Mouse (Mus musculus): ENCODE results near the gene Arntl2. TPM values are rescaled to one million over a fixed set of nuclear protein-coding genes. Genes with fewer than 3 reads are reported as not detected.
A peak's percentile ranks its signal among the peaks of the same experiment; 100 is the strongest.

The Arntl2 gene
- polyA plus RNA-seq (2015; fragmentation: Nextera tagmentation; extraction: Ambion mirVana): 3.9 and 4.4 TPM in 2 replicates

DNA sequence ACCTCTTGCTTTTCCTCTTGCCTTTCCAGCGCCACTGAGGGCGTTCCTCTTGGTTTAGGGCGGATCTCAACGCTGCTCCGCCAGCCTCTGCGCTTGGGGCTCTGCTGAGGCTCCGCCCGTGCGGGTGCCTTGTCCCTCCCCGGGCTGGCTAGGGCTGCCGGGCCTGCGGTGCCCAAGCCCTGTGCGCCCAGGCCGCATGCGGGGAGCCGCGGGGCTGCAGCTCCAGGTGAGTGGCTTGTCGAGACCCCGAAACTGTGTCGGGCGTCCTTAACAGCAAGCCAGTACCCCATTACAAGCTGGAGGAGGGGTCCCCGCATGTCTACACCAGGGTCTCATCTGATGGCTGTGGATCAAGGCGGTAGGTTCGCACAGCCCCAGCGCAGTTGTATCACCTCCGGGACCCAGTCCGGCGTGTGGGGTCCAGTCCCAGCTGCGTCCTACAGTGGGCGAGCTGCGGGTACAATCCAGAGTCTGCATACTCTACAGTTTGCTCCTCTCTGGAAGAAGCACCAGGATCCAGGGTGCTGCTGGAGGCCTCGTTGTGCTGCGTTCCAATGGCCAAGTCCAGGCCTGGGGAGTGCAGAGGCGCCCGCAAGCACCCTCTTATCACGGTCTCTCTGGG, at the start of gene Arntl2:
Gene Arntl2 (plus strand): TSS at position 132 of the 622 bp plus-strand sequence.
- Histone ChIP-seq H3K4me1 (replicated peaks; ENCODE audit: control insufficient read depth, insufficient read depth, low read length) (peaks cover 2% of the 10 kb centered on the region; the same call in 1 of the 2 replicates), H3K4me2 (ENCODE audit: low read depth, low read length) (peak within 1 kb of the TSS; percentile 79), H3K4me3 (ENCODE audit: low read length) (peak within 1 kb of the TSS; percentile 66), H3K9ac (ENCODE audit: low read length) (peak within 1 kb of the TSS; percentile 80), H3K27me3 (ENCODE audit: control insufficient read depth, insufficient read depth, low read depth, low read length) (no peaks in the 10 kb centered on the region), H3K36me3 (ENCODE audit: control insufficient read depth, insufficient read depth, low read length) (no peaks in the 10 kb centered on the region), H3K27ac (ENCODE audit: low read length) (no peak within 1 kb of the TSS), H3K9me3 (ENCODE audit: control insufficient read depth, low read length) (no peaks in the 10 kb centered on the region)
- ATAC-seq (ENCODE audit: low read depth): peak; percentile 100
- WGBS: 2% methylated on average over 36 of the region's 36 CpGs

GRCm38 (mm10) chr6:146746577-146746976, 49.3 kb upstream of the Arntl2 start:
- no peak overlapping the region for H3K27ac ChIP-seq (ENCODE audit: low read length)

DNA sequence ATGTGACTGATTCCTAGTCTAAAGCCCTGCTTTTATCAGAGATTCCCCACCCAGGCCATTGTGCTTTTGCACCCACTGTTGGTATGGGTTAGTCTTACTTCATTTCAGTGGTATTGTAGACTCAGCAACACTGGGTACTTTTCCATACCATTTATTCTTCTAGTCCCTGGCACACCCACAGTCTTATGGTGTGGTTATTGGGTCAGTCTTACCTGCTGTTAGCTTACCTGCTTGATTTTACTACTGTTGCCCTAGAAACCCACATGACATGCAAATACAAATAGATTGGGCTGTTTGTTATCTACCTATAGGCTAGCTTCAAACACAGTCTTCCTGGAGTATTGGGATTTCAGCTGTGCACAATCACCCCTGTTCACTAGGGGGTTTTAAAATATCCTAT, 48.8 kb upstream of the Arntl2 start:
- no peak overlapping the region for H3K4me3 ChIP-seq (ENCODE audit: low read length)
- H3K9me3 ChIP-seq (ENCODE audit: control insufficient read depth, low read length): no peaks in the 10 kb centered on the region
- H3K4me1 ChIP-seq (replicated peaks; ENCODE audit: control insufficient read depth, insufficient read depth, low read length): 0 out of 2 replicates have a peak, but pooled peaks cover 2% of the 10 kb centered on the region
- ATAC-seq (ENCODE audit: low read depth): no peak
- H3K36me3 ChIP-seq (ENCODE audit: control insufficient read depth, insufficient read depth, low read length): no peaks in the 10 kb centered on the region
- no peak overlapping the region for H3K9ac ChIP-seq (ENCODE audit: low read length)
- H3K4me2 ChIP-seq (ENCODE audit: low read depth, low read length): no peak overlapping the region
- no peaks in the 10 kb centered on the region for H3K27me3 ChIP-seq (ENCODE audit: control insufficient read depth, insufficient read depth, low read depth, low read length)
- H3K27ac ChIP-seq (ENCODE audit: low read length): no peak overlapping the region

More at GRCm38 (mm10) chr6:146746577-146746976, 49.3 kb upstream of the Arntl2 start:
- H3K36me3 ChIP-seq (ENCODE audit: control insufficient read depth, insufficient read depth, low read length): no peaks in the 10 kb centered on the region
- no peaks in the 10 kb centered on the region for H3K4me1 ChIP-seq (replicated peaks; ENCODE audit: control insufficient read depth, insufficient read depth, low read length)
- no peaks in the 10 kb centered on the region for H3K9me3 ChIP-seq (ENCODE audit: control insufficient read depth, low read length)
- no peak for ATAC-seq (ENCODE audit: low read depth)
- 45% methylated on average over 5 of the region's 5 CpGs for WGBS
- H3K4me2 ChIP-seq (ENCODE audit: low read depth, low read length): no peak overlapping the region
- H3K4me3 ChIP-seq (ENCODE audit: low read length): no peak overlapping the region
- no peaks in the 10 kb centered on the region for H3K27me3 ChIP-seq (ENCODE audit: control insufficient read depth, insufficient read depth, low read depth, low read length)
- no peak overlapping the region for H3K9ac ChIP-seq (ENCODE audit: low read length)

DNA sequence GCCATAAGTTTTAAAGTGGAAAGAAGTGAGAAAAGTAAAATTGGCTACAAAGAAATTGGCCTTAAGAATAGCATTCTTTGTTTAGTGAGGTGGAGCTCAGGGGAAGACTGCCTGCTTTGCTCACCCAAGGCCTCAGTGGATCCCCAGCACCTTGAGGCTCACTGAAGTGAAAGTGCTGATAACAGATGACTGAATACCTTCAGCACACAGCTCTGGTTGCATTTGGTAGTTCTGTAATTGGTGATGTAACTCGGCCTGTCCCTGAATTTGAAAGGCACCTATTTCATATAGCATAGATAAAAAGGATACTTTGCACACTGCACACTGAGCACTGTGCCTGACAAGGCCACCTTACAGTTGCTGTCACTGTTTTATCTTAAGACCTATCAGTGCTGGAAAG, 47.6 kb upstream of the Arntl2 start:
- no peaks in the 10 kb centered on the region for H3K27me3 ChIP-seq (ENCODE audit: control insufficient read depth, insufficient read depth, low read depth, low read length)
- 70% methylated on average over 1 of the region's 1 CpGs for WGBS
- no peaks in the 10 kb centered on the region for H3K9me3 ChIP-seq (ENCODE audit: control insufficient read depth, low read length)
- H3K4me1 ChIP-seq (replicated peaks; ENCODE audit: control insufficient read depth, insufficient read depth, low read length): 0 out of 2 replicates have a peak, but pooled peaks cover 2% of the 10 kb centered on the region
- H3K27ac ChIP-seq (ENCODE audit: low read length): no peak overlapping the region
- H3K4me2 ChIP-seq (ENCODE audit: low read depth, low read length): no peak overlapping the region
- H3K4me3 ChIP-seq (ENCODE audit: low read length): no peak overlapping the region
- no peaks in the 10 kb centered on the region for H3K36me3 ChIP-seq (ENCODE audit: control insufficient read depth, insufficient read depth, low read length)
- H3K9ac ChIP-seq (ENCODE audit: low read length): no peak overlapping the region
- no peak for ATAC-seq (ENCODE audit: low read depth)

GRCm38 (mm10) chr6:146751671-146752070, 44.2 kb upstream of the Arntl2 start:
- ATAC-seq (ENCODE audit: low read depth): peak; percentile 74; the same call in 1 of the 2 replicates
- H3K4me1 ChIP-seq (replicated peaks; ENCODE audit: control insufficient read depth, insufficient read depth, low read length): peaks cover 7% of the 10 kb centered on the region; the same call in 1 of the 2 replicates
- WGBS: 35% methylated on average over 1 of the region's 1 CpGs
- H3K9me3 ChIP-seq (ENCODE audit: control insufficient read depth, low read length): no peaks in the 10 kb centered on the region
- H3K4me3 ChIP-seq (ENCODE audit: low read length): no peak overlapping the region
- 0 out of 2 replicates have a peak overlapping the region, but pooled peaks have one; percentile 6 for H3K4me2 ChIP-seq (ENCODE audit: low read depth, low read length)
- H3K27ac ChIP-seq (ENCODE audit: low read length): no peak overlapping the region
- H3K9ac ChIP-seq (ENCODE audit: low read length): no peak overlapping the region
- H3K27me3 ChIP-seq (ENCODE audit: control insufficient read depth, insufficient read depth, low read depth, low read length): no peaks in the 10 kb centered on the region
- no peaks in the 10 kb centered on the region for H3K36me3 ChIP-seq (ENCODE audit: control insufficient read depth, insufficient read depth, low read length)

DNA sequence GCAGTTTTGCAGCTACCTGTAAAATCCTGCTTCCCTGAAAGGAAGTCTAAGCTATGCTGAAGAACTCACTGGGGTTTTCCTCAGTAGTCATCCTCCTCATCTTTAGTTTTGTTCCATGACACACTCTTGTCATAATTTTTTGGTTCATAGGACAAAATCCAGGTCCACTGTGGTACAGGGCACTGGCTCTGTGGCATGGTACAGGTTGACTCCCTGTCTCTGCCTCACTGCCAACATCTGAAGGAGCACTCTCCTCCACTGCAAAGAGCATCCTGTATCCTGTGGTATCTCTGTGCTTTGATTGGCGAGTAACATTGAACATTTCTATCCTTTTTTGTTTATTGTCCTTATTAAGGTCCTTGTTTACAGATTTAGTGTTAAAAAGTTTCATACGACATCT, 43.7 kb upstream of the Arntl2 start:
- no peak overlapping the region for H3K9ac ChIP-seq (ENCODE audit: low read length)
- H3K4me2 ChIP-seq (ENCODE audit: low read depth, low read length): no peak overlapping the region
- H3K4me3 ChIP-seq (ENCODE audit: low read length): no peak overlapping the region
- H3K36me3 ChIP-seq (ENCODE audit: control insufficient read depth, insufficient read depth, low read length): no peaks in the 10 kb centered on the region
- peaks cover 7% of the 10 kb centered on the region; the same call in 1 of the 2 replicates for H3K4me1 ChIP-seq (replicated peaks; ENCODE audit: control insufficient read depth, insufficient read depth, low read length)
- no peaks in the 10 kb centered on the region for H3K9me3 ChIP-seq (ENCODE audit: control insufficient read depth, low read length)
- H3K27me3 ChIP-seq (ENCODE audit: control insufficient read depth, insufficient read depth, low read depth, low read length): no peaks in the 10 kb centered on the region
- ATAC-seq (ENCODE audit: low read depth): no peak
- H3K27ac ChIP-seq (ENCODE audit: low read length): no peak overlapping the region
- WGBS: 67% methylated on average over 2 of the region's 2 CpGs

DNA sequence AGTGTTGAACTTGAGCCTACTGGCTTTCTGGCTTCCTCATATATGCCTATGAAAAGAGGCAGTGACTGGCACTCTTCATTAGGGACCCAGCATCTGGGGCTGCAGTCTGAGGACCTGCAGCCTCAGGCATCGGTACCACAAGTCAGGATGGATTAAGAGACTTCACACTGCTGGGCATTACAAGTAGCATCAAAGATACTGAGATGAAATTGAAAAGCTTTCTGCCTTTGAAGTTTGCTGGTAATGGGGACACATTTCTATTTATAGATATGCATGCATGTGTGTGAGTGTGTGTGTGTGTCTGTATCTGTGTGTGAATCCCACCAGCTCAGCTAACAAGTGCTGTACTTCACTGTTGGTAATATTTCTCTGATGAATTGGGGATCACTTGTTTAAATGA, 43.2 kb upstream of the Arntl2 start:
- WGBS: 58% methylated on average over 1 of the region's 1 CpGs
- Histone ChIP-seq H3K27ac (ENCODE audit: low read length) (no peak overlapping the region), H3K4me3 (ENCODE audit: low read length) (no peak overlapping the region), H3K27me3 (ENCODE audit: control insufficient read depth, insufficient read depth, low read depth, low read length) (no peaks in the 10 kb centered on the region), H3K9ac (ENCODE audit: low read length) (no peak overlapping the region), H3K4me2 (ENCODE audit: low read depth, low read length) (no peak overlapping the region), H3K9me3 (ENCODE audit: control insufficient read depth, low read length) (no peaks in the 10 kb centered on the region), H3K36me3 (ENCODE audit: control insufficient read depth, insufficient read depth, low read length) (no peaks in the 10 kb centered on the region), H3K4me1 (replicated peaks; ENCODE audit: control insufficient read depth, insufficient read depth, low read length) (peaks cover 7% of the 10 kb centered on the region; the same call in 1 of the 2 replicates)
- no peak for ATAC-seq (ENCODE audit: low read depth)

DNA sequence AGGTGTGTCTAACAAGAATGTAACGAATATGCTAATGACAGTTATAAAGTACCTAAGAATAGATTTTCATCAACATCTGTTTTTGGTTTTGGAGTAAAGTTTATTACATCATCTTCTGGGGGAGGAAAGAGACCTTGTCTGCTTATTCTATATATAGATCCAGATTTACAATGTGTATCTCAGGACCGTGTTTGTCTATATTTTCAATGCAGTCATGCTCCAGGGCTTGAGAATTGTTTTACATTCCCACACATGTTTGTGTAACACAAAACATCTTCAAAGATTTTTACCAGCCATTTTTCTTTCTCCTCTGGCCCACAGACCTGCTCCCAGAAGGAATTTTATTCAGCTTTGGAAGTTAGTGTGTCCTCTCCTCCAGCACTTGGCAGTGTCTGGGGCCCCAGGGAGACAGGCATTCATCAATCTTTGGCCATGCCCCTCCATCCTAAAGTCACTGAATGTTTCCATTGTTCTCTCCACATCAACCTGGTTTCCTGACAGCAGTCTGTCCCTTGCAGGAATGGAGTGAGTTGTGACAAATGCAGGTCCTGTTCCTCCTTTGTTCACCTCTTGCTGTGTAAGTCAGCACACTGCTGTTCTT, 42.2 kb upstream of the Arntl2 start:
- Histone ChIP-seq H3K9me3 (ENCODE audit: control insufficient read depth, low read length) (no peaks in the 10 kb centered on the region), H3K36me3 (ENCODE audit: control insufficient read depth, insufficient read depth, low read length) (no peaks in the 10 kb centered on the region), H3K4me1 (replicated peaks; ENCODE audit: control insufficient read depth, insufficient read depth, low read length) (peaks cover 7% of the 10 kb centered on the region; the same call in 1 of the 2 replicates), H3K4me2 (ENCODE audit: low read depth, low read length) (no peak overlapping the region), H3K9ac (ENCODE audit: low read length) (no peak overlapping the region), H3K27ac (ENCODE audit: low read length) (no peak overlapping the region), H3K27me3 (ENCODE audit: control insufficient read depth, insufficient read depth, low read depth, low read length) (no peaks in the 10 kb centered on the region), H3K4me3 (ENCODE audit: low read length) (no peak overlapping the region)
- 43% methylated on average over 2 of the region's 2 CpGs for WGBS
- no peak for ATAC-seq (ENCODE audit: low read depth)

DNA sequence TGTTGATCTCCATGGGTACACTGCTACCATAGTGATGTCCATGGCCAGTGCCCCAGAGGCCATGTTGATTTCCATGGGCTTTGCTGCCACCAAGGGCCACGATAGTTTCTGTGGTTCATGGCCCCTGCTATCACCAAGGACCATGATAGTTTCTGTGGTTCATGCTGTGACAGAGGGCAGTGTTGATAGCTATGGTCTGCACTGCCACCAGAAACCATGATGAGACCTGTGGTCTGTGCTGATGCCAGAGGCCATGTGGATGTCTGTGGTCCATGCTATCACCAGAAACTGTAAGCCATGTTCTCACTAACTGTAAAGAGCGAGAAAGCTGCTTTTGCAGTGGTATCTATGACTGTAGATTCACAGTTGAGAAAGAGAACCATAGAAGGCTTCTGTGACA, 40.7 kb upstream of the Arntl2 start:
- H3K4me3 ChIP-seq (ENCODE audit: low read length): no peak overlapping the region
- no peaks in the 10 kb centered on the region for H3K9me3 ChIP-seq (ENCODE audit: control insufficient read depth, low read length)
- no peak overlapping the region for H3K4me2 ChIP-seq (ENCODE audit: low read depth, low read length)
- no peaks in the 10 kb centered on the region for H3K36me3 ChIP-seq (ENCODE audit: control insufficient read depth, insufficient read depth, low read length)
- no peak for ATAC-seq (ENCODE audit: low read depth)
- H3K27ac ChIP-seq (ENCODE audit: low read length): no peak overlapping the region
- no peak overlapping the region for H3K9ac ChIP-seq (ENCODE audit: low read length)
- 93% methylated on average over 2 of the region's 2 CpGs for WGBS
- no peaks in the 10 kb centered on the region for H3K27me3 ChIP-seq (ENCODE audit: control insufficient read depth, insufficient read depth, low read depth, low read length)
- H3K4me1 ChIP-seq (replicated peaks; ENCODE audit: control insufficient read depth, insufficient read depth, low read length): peaks cover 7% of the 10 kb centered on the region; the same call in 1 of the 2 replicates

Data from lung, embryonic 16.5 days (tissue).